Mouse (Mus musculus) v-Abl transformed pro-B cells (cell line): ENCODE data around the gene Nxph4.

ENCODE experiments used
- in situ Hi-C, 2 experiments: fragments of 400-800 bp; cut with MboI; formaldehyde crosslinking; loops; one replicate each; pipeline ENCODE4 v1.15.1; 2025; ENCODE audit not compliant: unreplicated experiment in 2 of 2

Gene Nxph4

GRCm38 (mm10) chr10:127544375-127544774 is 10.0 kb upstream of the Nxph4 start:
- in situ Hi-C loops: loop anchor here (5.0 kb wide), 1 partner anchor 37 kb away; no protein-coding TSS in a partner anchor

- in situ Hi-C loops: loop anchor here (5.0 kb wide), 1 partner anchor 37 kb away; no protein-coding TSS in a partner anchor
Observed at GRCm38 (mm10) chr10:127543916-127544315, 9.6 kb upstream of the Nxph4 start.

GRCm38 (mm10) chr10:127542720-127543119 is 8.4 kb upstream of the Nxph4 start:
- in situ Hi-C loops: loop anchor here (5.0 kb wide), 1 partner anchor 35 kb away; no protein-coding TSS in a partner anchor

GRCm38 (mm10) chr10:127542084-127542483 is 7.7 kb upstream of the Nxph4 start:
- in situ Hi-C loops: loop anchor here (5.0 kb wide), 1 partner anchor 35 kb away; no protein-coding TSS in a partner anchor

- in situ Hi-C loops: loop anchor here (5.0 kb wide), 1 partner anchor 34 kb away; no protein-coding TSS in a partner anchor
Observed at GRCm38 (mm10) chr10:127541510-127541909, 7.2 kb upstream of the Nxph4 start.

GRCm38 (mm10) chr10:127537854-127538583 is 3.7 kb upstream of the Nxph4 start:
- in situ Hi-C loops: no loop called here

- in situ Hi-C loops: no loop called here
Observed at GRCm38 (mm10) chr10:127536586-127537314, 2.4 kb upstream of the Nxph4 start.

GRCm38 (mm10) chr10:127534929-127535384 is 598 bp upstream of the Nxph4 start:
- in situ Hi-C loops: no loop called here

GRCm38 (mm10) chr10:127531548-127531947 is 2.8 kb downstream of the Nxph4 start:
- in situ Hi-C loops: no loop called here

GRCm38 (mm10) chr10:127530945-127531344 is 3.4 kb downstream of the Nxph4 start:
- in situ Hi-C loops: no loop called here

GRCm38 (mm10) chr10:127527481-127527880 is 6.9 kb downstream of the Nxph4 start:
- in situ Hi-C loops: no loop called here

- in situ Hi-C loops: no loop called here
Observed at GRCm38 (mm10) chr10:127526681-127527080, 7.7 kb downstream of the Nxph4 start.

GRCm38 (mm10) chr10:127526048-127526447 is 8.3 kb downstream of the Nxph4 start:
- in situ Hi-C loops: no loop called here

GRCm38 (mm10) chr10:127524646-127525255 is 9.6 kb downstream of the Nxph4 start:
- in situ Hi-C loops: no loop called here

GRCm38 (mm10) chr10:127522088-127522581 is 12.2 kb downstream of the Nxph4 start, which contains the start of gene Shmt2:
TSS of gene Shmt2 (minus strand) at chr10:127522444.
- in situ Hi-C loops: no loop called here

GRCm38 (mm10) chr10:127521611-127522080 is 12.7 kb downstream of the Nxph4 start:
- in situ Hi-C loops: no loop called here

GRCm38 (mm10) chr10:127520714-127521357 is 13.5 kb downstream of the Nxph4 start:
- in situ Hi-C loops: no loop called here

GRCm38 (mm10) chr10:127519903-127520713 is 14.3 kb downstream of the Nxph4 start:
- in situ Hi-C loops: no loop called here

- in situ Hi-C loops: no loop called here
Observed at GRCm38 (mm10) chr10:127519041-127519701, 15.2 kb downstream of the Nxph4 start.
